Mouse (Mus musculus) cerebellum, adult 2 months (tissue): ENCODE data around the gene Rprd2.

ENCODE experiments used
- CTCF ChIP-seq: fragments of 200-500 bp; IDR thresholded peaks from 2 replicates; pipeline ENCODE4 v1.5.1; 2011; ENCODE audit warnings: low read depth, mild to moderate bottlenecking, control low read depth, low read length, moderate library complexity, borderline replicate concordance; ENCODE audit not compliant: insufficient read depth
- POLR2A ChIP-seq: fragments of 200-500 bp; IDR thresholded peaks from 2 replicates; pipeline ENCODE4 v1.6.1; 2011; ENCODE audit warnings: low read length, control low read depth, borderline replicate concordance; ENCODE audit not compliant: insufficient read depth

DNA sequence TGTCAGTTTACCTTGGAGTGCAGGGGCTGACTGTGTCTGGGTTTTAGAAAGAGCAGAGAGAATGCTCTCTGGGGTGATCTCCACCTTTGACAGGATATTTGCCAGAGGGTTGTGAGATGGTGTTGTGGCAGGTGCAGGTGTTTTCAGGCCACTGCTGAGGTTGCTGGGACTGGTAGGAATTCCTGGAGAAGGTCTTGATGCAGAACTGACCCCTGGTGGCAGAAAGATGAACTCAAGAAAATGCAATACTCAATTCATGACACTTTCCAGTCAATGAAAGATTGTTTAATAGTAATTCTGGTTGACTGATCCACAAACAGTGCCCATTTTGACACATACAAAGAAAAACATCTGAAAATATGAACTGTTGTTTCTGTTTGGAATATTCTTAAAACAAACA lies 46.7 kb downstream of the Rprd2 start:
- TF ChIP-seq CTCF, result peak; percentile 37; the same call in 1 of the 2 replicates
- no peak for TF ChIP-seq POLR2A
